Mouse (Mus musculus) embryonic stem cell, embryonic (primary cell): Measurements from ENCODE around the gene Banf2.

ENCODE experiments used
- CTCF ChIA-PET, 4 experiments: fragments of 300-600 bp in 2 of 4; fragments of 350-600 bp in 2 of 4; sonication (Branson Sonifier 250); formaldehyde crosslinking; loops; one replicate each; lab custom pipeline; 2022; ENCODE audit warnings: inconsistent platforms in 2 of 4; lab: Charles Lee
- POLR2A ChIA-PET, 4 experiments: fragments of 300-600 bp in 2 of 4; fragments of 350-600 bp in 2 of 4; sonication (Branson Sonifier 250); formaldehyde crosslinking; loops; one replicate each; lab custom pipeline; 2022; ENCODE audit warnings: antibody characterized with exemption in 4 of 4, inconsistent platforms in 1 of 4; lab: Charles Lee

Gene Banf2

GRCm38 (mm10) chr2:144011080-144011551 lies 21.7 kb upstream of the Banf2 start, which contains the start of gene Rrbp1:
TSS of gene Rrbp1 (minus strand) at chr2:144011263.
- CTCF ChIA-PET: interaction anchor here (0.5 to 1.5 kb wide), 15 partner anchors 28 to 424 kb away, joined by 3 to 7 read pairs (median 4); partner anchors contain the start of gene Dstn (in 1 of the 4)
- POLR2A ChIA-PET: interaction anchor here (0.6 to 1.8 kb wide), 101 partner anchors 8 to 1456 kb away, joined by 3 to 33 read pairs (median 4); partner anchors contain the start of genes Dstn (in 3 of the 4), Mgme1 (in 2 of the 4), Snx5 (in 2 of the 4) and Bfsp1 (in 1 of the 4)

DNA sequence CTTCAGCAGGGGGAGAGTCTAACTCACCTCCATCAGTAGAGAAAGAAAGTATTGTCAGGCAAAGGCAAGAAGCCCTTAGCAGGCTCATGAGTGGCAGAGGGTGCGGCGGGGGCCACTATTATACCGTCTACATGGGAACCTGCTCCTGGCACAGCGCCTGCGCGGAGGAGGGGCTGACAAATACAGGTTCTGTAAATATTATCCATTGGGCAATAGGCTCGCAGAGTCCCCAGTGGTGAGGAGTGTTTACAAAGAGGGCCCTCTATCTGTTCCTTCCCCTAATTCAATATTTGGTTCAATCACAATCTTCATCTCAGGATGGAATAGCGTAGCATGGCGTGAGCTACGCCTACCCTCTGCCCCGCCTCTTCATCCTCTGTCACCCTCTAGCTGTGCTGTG lies 18.8 kb upstream of the Banf2 start:
- ChIA-PET CTCF (interaction anchor here in 1 of 4 experiments (0.5 kb wide), 1 partner anchor 12 kb away, joined by 3 read pairs; no protein-coding TSS in a partner anchor), POLR2A (no interaction called here)

GRCm38 (mm10) chr2:144014481-144014880 lies 18.4 kb upstream of the Banf2 start:
- CTCF ChIA-PET: interaction anchor here in 1 of 4 experiments (0.5 kb wide), 1 partner anchor 12 kb away, joined by 3 read pairs; no protein-coding TSS in a partner anchor
- POLR2A ChIA-PET: no interaction called here

DNA sequence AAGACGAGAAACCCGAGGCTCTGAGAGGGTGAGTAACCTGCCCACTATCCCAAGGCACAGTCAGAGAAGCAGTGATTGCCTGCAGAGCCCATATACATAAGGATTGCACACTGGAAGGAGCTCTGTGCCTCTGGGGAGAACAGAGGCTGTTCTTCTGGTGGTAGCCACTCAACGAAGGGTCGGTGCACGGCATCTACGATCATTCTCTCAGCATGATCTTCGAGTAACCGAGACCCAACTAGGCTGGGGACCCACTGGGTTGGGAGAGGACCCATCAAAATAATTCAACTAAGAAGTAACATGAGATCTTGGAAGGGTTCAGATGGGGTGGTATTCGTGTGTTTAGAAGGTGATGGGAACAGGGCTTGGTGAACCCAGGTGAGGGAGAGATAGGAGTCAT lies 17.0 kb upstream of the Banf2 start:
- POLR2A ChIA-PET: interaction anchor here in 1 of 4 experiments (1.0 to 1.4 kb wide), 3 partner anchors 10 to 128 kb away, joined by 3 to 4 read pairs (median 3); no protein-coding TSS in a partner anchor
- CTCF ChIA-PET: no interaction called here

- ChIA-PET POLR2A (no interaction called here), CTCF (no interaction called here)
Measured at GRCm38 (mm10) chr2:144019971-144020370, 12.9 kb upstream of the Banf2 start.

- CTCF ChIA-PET: no interaction called here
- POLR2A ChIA-PET: interaction anchor here in 2 of 4 experiments (2.2 to 2.5 kb wide), 2 partner anchors 11 to 12 kb away, joined by 9 to 10 read pairs; partner anchors contain the start of gene Rrbp1 (in 2 of the 2)
Measured at GRCm38 (mm10) chr2:144022441-144022840, 10.4 kb upstream of the Banf2 start.

GRCm38 (mm10) chr2:144025361-144025760 lies 7.5 kb upstream of the Banf2 start:
- CTCF ChIA-PET: no interaction called here

GRCm38 (mm10) chr2:144026456-144026855 lies 6.4 kb upstream of the Banf2 start:
- CTCF ChIA-PET: no interaction called here
- POLR2A ChIA-PET: interaction anchor here in 1 of 4 experiments (0.7 to 0.9 kb wide), 2 partner anchors 10 to 60 kb away, joined by 3 read pairs; no protein-coding TSS in a partner anchor

More at GRCm38 (mm10) chr2:144025361-144025760, 7.5 kb upstream of the Banf2 start:
- POLR2A ChIA-PET: interaction anchor here in 1 of 4 experiments (1.1 kb wide), 1 partner anchor 105 kb away, joined by 3 read pairs; no protein-coding TSS in a partner anchor

- ChIA-PET POLR2A (interaction anchor here in 1 of 4 experiments (1.2 to 1.3 kb wide), 2 partner anchors 16 to 24 kb away, joined by 3 read pairs; no protein-coding TSS in a partner anchor), CTCF (no interaction called here)
Measured at GRCm38 (mm10) chr2:144030791-144031190, 2.1 kb upstream of the Banf2 start.

- CTCF ChIA-PET: no interaction called here
Measured at GRCm38 (mm10) chr2:144044726-144045125, 11.9 kb downstream of the Banf2 start.

GRCm38 (mm10) chr2:144045756-144046560 lies 13.1 kb downstream of the Banf2 start:
- ChIA-PET POLR2A (interaction anchor here in 1 of 4 experiments (1.0 to 1.3 kb wide), 2 partner anchors 14 to 168 kb away, joined by 3 read pairs; no protein-coding TSS in a partner anchor), CTCF (no interaction called here)

More at GRCm38 (mm10) chr2:144044726-144045125, 11.9 kb downstream of the Banf2 start:
- POLR2A ChIA-PET: interaction anchor here in 1 of 4 experiments (1.0 kb wide), 1 partner anchor 33 kb away, joined by 3 read pairs; the partner anchor contains the start of gene Rrbp1

GRCm38 (mm10) chr2:144046916-144047315 lies 14.1 kb downstream of the Banf2 start:
- ChIA-PET CTCF (no interaction called here), POLR2A (interaction anchor here in 1 of 4 experiments (1.0 to 1.3 kb wide), 3 partner anchors 14 to 167 kb away, joined by 3 read pairs; partner anchors contain the start of gene Banf2)

- ChIA-PET CTCF (no interaction called here), POLR2A (interaction anchor here in 2 of 4 experiments (1.1 to 2.0 kb wide), 2 partner anchors 17 to 39 kb away, joined by 3 to 5 read pairs; partner anchors contain the start of genes Banf2 (in 1 of the 2) and Rrbp1 (in 1 of the 2))
Measured at GRCm38 (mm10) chr2:144050146-144050680, 17.4 kb downstream of the Banf2 start.

GRCm38 (mm10) chr2:144050861-144051260 lies 18.0 kb downstream of the Banf2 start:
- ChIA-PET CTCF (interaction anchor here in 1 of 4 experiments (0.5 kb wide), 1 partner anchor 164 kb away, joined by 4 read pairs; no protein-coding TSS in a partner anchor), POLR2A (interaction anchor here in 2 of 4 experiments (1.1 to 2.0 kb wide), 2 partner anchors 18 to 40 kb away, joined by 3 to 5 read pairs; partner anchors contain the start of genes Banf2 (in 1 of the 2) and Rrbp1 (in 1 of the 2))

DNA sequence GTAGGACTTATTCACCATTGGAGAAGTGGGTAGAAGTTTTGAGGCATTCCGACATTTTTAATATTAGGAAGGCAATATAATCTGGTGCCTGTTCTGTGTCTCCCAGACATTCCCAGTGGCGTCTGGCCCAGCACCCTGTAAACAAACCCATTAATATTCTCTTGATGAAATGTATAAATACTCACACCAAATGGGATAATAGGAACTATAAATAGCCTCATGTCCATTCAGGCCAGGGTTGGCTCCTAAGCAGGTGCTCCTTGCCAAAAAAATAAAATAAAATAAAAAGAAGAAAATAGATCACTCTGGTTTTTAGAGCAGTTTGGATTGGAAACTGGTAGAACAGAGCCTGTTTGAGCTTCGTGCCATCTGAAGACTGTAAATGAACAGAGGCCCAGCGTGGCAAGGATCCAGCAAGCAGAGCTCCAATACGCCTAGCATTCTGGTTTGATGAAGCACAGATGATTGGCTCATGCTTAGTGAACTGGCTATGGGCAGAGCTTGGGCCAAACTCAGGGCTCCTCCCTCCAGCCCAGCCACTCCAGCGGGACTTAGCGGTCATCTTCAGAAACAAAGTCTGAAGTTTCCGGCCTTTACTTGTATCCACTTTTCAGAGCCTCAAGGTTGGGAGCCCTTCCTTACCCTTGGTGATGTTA lies 19.7 kb downstream of the Banf2 start:
- ChIA-PET POLR2A (interaction anchor here in 1 of 4 experiments (2.0 kb wide), 1 partner anchor 41 kb away, joined by 5 read pairs; the partner anchor contains the start of gene Rrbp1), CTCF (no interaction called here)

GRCm38 (mm10) chr2:144057735-144058134 lies 24.9 kb downstream of the Banf2 start:
- ChIA-PET POLR2A (no interaction called here), CTCF (no interaction called here)

- POLR2A ChIA-PET: no interaction called here
Measured at GRCm38 (mm10) chr2:144061701-144062100, 28.8 kb downstream of the Banf2 start.

GRCm38 (mm10) chr2:144065499-144065898 lies 32.6 kb downstream of the Banf2 start:
- CTCF ChIA-PET: no interaction called here
- POLR2A ChIA-PET: interaction anchor here in 1 of 4 experiments (0.7 kb wide), 1 partner anchor 54 kb away, joined by 3 read pairs; no protein-coding TSS in a partner anchor

More at GRCm38 (mm10) chr2:144061701-144062100, 28.8 kb downstream of the Banf2 start:
- CTCF ChIA-PET: interaction anchor here in 1 of 4 experiments (0.6 kb wide), 1 partner anchor 226 kb away, joined by 5 read pairs; no protein-coding TSS in a partner anchor
